Mouse (Mus musculus): ENCODE data around the gene Krt18.

- TF ChIP-seq CTCF (IDR thresholded peaks at IDR 0.05; ENCODE audit: control insufficient read depth, insufficient read depth, low read length) (no peak), POLR2A (IDR thresholded peaks at IDR 0.05; ENCODE audit: borderline replicate concordance, control insufficient read depth, low read depth, low read length) (no peak)
These were observed 39.3 kb upstream of the Krt18 start for GRCm38 (mm10) chr15:101988714-101989113.
